13 mouse cellular contexts compared by ENCODE assay signal in the genomic region with DNA sequence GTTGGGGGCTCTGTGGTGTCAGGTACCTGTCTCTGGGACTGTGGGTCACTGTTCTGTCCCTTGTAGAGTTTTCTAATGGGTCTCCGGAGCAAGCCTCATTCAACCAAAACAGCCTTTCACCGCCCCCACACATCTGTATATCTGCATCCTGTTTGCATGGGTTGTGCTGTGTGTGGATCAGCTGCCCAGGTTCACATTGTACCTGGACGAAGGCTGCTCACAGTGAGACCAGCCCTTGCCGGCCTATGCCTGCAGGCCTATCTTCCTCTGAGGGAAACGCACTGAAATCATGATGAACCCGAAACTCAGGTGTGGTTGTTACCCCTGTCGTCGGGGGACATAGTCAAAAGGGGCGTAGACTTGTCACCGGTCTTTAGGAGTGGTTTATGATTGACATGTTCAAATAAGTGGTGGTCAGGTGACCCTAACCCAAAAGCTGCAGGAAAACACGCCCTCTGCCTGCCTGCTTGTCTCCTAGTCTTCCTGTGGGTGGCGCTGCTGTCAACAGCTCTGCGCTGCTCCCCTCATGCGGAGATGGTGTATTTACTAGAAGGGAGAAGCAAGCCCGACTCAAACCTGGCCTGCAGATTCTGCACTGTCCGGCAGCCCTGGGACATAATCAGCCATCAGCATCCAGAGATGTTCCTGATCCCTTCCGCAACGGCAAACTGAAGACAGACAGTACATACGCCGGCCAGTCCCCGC. TPM values are rescaled to one million over a fixed set of nuclear protein-coding genes. Genes with fewer than 3 reads are reported as not detected.
DNase-seq lines count a peak whose midpoint lies in the region; ATAC-seq and TF ChIP-seq lines count a peak whose summit lies in the region.
"Had no signal": no experiment of that assay in that cellular context is flagged by ENCODE, and none has a peak within 500 bp of the region (broad histone marks: within the 10 kb centered on the region; RNA-seq: fewer than 3 reads in every experiment).

No protein-coding gene starts in this region.

- ATAC-seq in hindbrain, embryonic 13.5 days (ENCODE audit: low FRiP score): no peak
- ATAC-seq in midbrain, embryonic 13.5 days: peak; percentile 37; the same call in 1 of the 2 replicates
- no peak for ATAC-seq in erythroblast, adult 5-6 weeks (replicated peaks; ENCODE audit: low FRiP score, poor library complexity, severe bottlenecking)

- in situ Hi-C loops in ES-E14 (cut with MboI; ENCODE audit: low sequenced_read_pairs in 2 of 2, unreplicated experiment in 2 of 2): loop anchor here (5.0 to 10.0 kb wide), 3 partner anchors 80 to 240 kb away; no protein-coding TSS in a partner anchor

- H3K36me3 ChIP-seq in hindbrain, embryonic 10.5 days: no peaks in the 10 kb centered on the region
- no peaks in the 10 kb centered on the region for H3K36me3 ChIP-seq in hindbrain, embryonic 13.5 days
- H3K36me3 ChIP-seq in ES-E14 (ENCODE audit: control insufficient read depth, insufficient read depth, low read length, poor library complexity, severe bottlenecking): no peaks in the 10 kb centered on the region
- no peaks in the 10 kb centered on the region for H3K36me3 ChIP-seq in midbrain, embryonic 13.5 days
- H3K36me3 ChIP-seq: embryonic facial prominence, embryonic 13.5 days; G1E; stomach, embryonic 15.5 days had no signal

- H3K4me3 ChIP-seq in hindbrain, embryonic 10.5 days: no peak overlapping the region
- no peak overlapping the region for H3K4me3 ChIP-seq in hindbrain, embryonic 13.5 days
- H3K4me3 ChIP-seq in ES-E14 (ENCODE audit: insufficient read depth in 1 of 2, low read depth in 1 of 2, low read length in 2 of 2, poor library complexity in 1 of 2, severe bottlenecking in 1 of 2): no peak overlapping the region
- no peak overlapping the region for H3K4me3 ChIP-seq in midbrain, embryonic 13.5 days (replicated peaks)
- H3K4me3 ChIP-seq: embryonic facial prominence, embryonic 13.5 days; stomach, embryonic 15.5 days had no signal

- no peaks in the 10 kb centered on the region for H3K9me3 ChIP-seq in hindbrain, embryonic 10.5 days
- H3K9me3 ChIP-seq in hindbrain, embryonic 13.5 days: no peaks in the 10 kb centered on the region
- no peaks in the 10 kb centered on the region for H3K9me3 ChIP-seq in ES-E14 (ENCODE audit: control insufficient read depth, insufficient read depth, low read depth, low read length)
- H3K9me3 ChIP-seq in midbrain, embryonic 13.5 days: no peaks in the 10 kb centered on the region; the same call in 1 of the 2 replicates
- H3K9me3 ChIP-seq: embryonic facial prominence, embryonic 13.5 days; G1E; stomach, embryonic 15.5 days had no signal

- DNase-seq in hindbrain, embryonic 10.5 days (ENCODE audit: low spot score): peak; percentile 59
- DNase-seq in ES-E14 (ENCODE audit: low read depth, low spot score): no peak
- peak; percentile 73 for DNase-seq in embryo, embryonic 10.5 days (ENCODE audit: low spot score)
- no peak for DNase-seq in MN1 (ENCODE audit: low spot score)
- no peak for DNase-seq in kidney, postnatal 10 days
- DNase-seq: lung, postnatal 36 days had no signal

- 41% methylated on average over 21 of the region's 21 CpGs for WGBS in hindbrain, embryonic 10.5 days
- WGBS in hindbrain, embryonic 13.5 days: 44% methylated on average over 21 of the region's 21 CpGs
- 40% methylated on average over 21 of the region's 21 CpGs for WGBS in midbrain, embryonic 13.5 days

- H3K27ac ChIP-seq in hindbrain, embryonic 10.5 days: no peak overlapping the region
- H3K27ac ChIP-seq in hindbrain, embryonic 13.5 days: no peak overlapping the region
- no peak overlapping the region for H3K27ac ChIP-seq in ES-E14 (ENCODE audit: insufficient read depth, low read depth, low read length, poor library complexity, severe bottlenecking)
- H3K27ac ChIP-seq in midbrain, embryonic 13.5 days: no peak overlapping the region
- H3K27ac ChIP-seq: embryonic facial prominence, embryonic 13.5 days; stomach, embryonic 15.5 days had no signal

- peaks cover 84% of the 10 kb centered on the region for H3K27me3 ChIP-seq in hindbrain, embryonic 10.5 days (ENCODE audit: insufficient read depth, poor library complexity, severe bottlenecking)
- H3K27me3 ChIP-seq in hindbrain, embryonic 13.5 days: peaks cover 24% of the 10 kb centered on the region; the same call in 1 of the 2 replicates
- peaks cover 17% of the 10 kb centered on the region for H3K27me3 ChIP-seq in midbrain, embryonic 13.5 days

- H3K4me2 ChIP-seq in hindbrain, embryonic 13.5 days: no peak overlapping the region
- H3K4me2 ChIP-seq in midbrain, embryonic 13.5 days (replicated peaks): no peak overlapping the region
- H3K4me2 ChIP-seq: embryonic facial prominence, embryonic 13.5 days; stomach, embryonic 15.5 days had no signal

- peaks cover 16% of the 10 kb centered on the region for H3K4me1 ChIP-seq in hindbrain, embryonic 10.5 days (replicated peaks)
- H3K4me1 ChIP-seq in hindbrain, embryonic 13.5 days (replicated peaks): peaks cover 16% of the 10 kb centered on the region
- peaks cover 0 to 3% of the 10 kb centered on the region in 2 experiments; a peak in 1 of 4 replicates for H3K4me1 ChIP-seq in ES-E14 (ENCODE audit: control insufficient read depth in 2 of 2, insufficient read depth in 2 of 2, low read length in 2 of 2, poor library complexity in 1 of 2)
- H3K4me1 ChIP-seq in midbrain, embryonic 13.5 days (replicated peaks): peaks cover 13% of the 10 kb centered on the region
- H3K4me1 ChIP-seq: stomach, embryonic 15.5 days had no signal

- H3K9ac ChIP-seq in hindbrain, embryonic 13.5 days: no peak overlapping the region
- no peak overlapping the region for H3K9ac ChIP-seq in ES-E14 (ENCODE audit: insufficient read depth, low read depth, low read length, poor library complexity, severe bottlenecking)
- H3K9ac ChIP-seq in midbrain, embryonic 13.5 days (replicated peaks): no peak overlapping the region
- H3K9ac ChIP-seq: stomach, embryonic 15.5 days had no signal

TF ChIP-seq in ES-E14, 5 proteins besides CTCF, POLR2A, EP300 and RAD21:
- TF ChIP-seq MAFK (IDR thresholded peaks at IDR 0.05; ENCODE audit: insufficient read depth, low read depth, low read length): no peak
- peak; percentile 81 for TF ChIP-seq ZC3H11A (IDR thresholded peaks at IDR 0.05; ENCODE audit: borderline replicate concordance, low read depth, low read length)
TF ChIP-seq in ES-E14: peak in this region for 1.

RNA-seq across cellular contexts. Expression of gene Tspan17, which starts 16.1 kb away (rescaled TPM):
- 12.3 and 26.5 TPM in 2 replicates for polyA plus RNA-seq in hindbrain, embryonic 10.5 days (2016; fragmentation: Nextera tagmentation; extraction: Ambion mirVana)
- polyA plus RNA-seq in hindbrain, embryonic 13.5 days (2015; fragmentation: Nextera tagmentation; extraction: Ambion mirVana): 50.4 and 54.0 TPM in 2 replicates
- 9.8 and 10.4 TPM in 2 replicates for total RNA-seq in ES-E14 (2012; rRNA removed)
- polyA plus RNA-seq in midbrain, embryonic 13.5 days (2015; fragmentation: Nextera tagmentation; extraction: Ambion mirVana): 28.3 and 30.5 TPM in 2 replicates
- total RNA-seq in erythroblast, adult 5-6 weeks (2015; ENCODE audit: low replicate concordance): 2.5 TPM in 1 of 2 replicates, not detected in the other
- total RNA-seq in erythroblast, adult 5-6 weeks (2017; ENCODE audit: low replicate concordance): 1.0 TPM in 1 of 2 replicates, not detected in the other
- total RNA-seq: hematopoietic stem cell, adult 5-6 weeks had no signal

RNA-seq across cellular contexts. Expression of gene Eif4e1b, which starts 21.5 kb away (rescaled TPM):
- polyA plus RNA-seq in hindbrain, embryonic 10.5 days (2016; fragmentation: Nextera tagmentation; extraction: Ambion mirVana): not detected in 2 replicates
- polyA plus RNA-seq in hindbrain, embryonic 13.5 days (2015; fragmentation: Nextera tagmentation; extraction: Ambion mirVana): not detected in 2 replicates
- 0.37 and 0.54 TPM in 2 replicates for total RNA-seq in ES-E14 (2012; rRNA removed)
- polyA plus RNA-seq in midbrain, embryonic 13.5 days (2015; fragmentation: Nextera tagmentation; extraction: Ambion mirVana): not detected in 2 replicates
- total RNA-seq in erythroblast, adult 5-6 weeks (2015; ENCODE audit: low replicate concordance): not detected in 2 replicates
- total RNA-seq in erythroblast, adult 5-6 weeks (2017; ENCODE audit: low replicate concordance): not detected in 2 replicates
- total RNA-seq: hematopoietic stem cell, adult 5-6 weeks had no signal
- polyA plus RNA-seq: embryonic facial prominence, embryonic 13.5 days; G1E; stomach, embryonic 15.5 days had no signal

RNA-seq across cellular contexts. Expression of gene Sncb, which starts 38.9 kb away (rescaled TPM):
- 2.3 and 2.4 TPM in 2 replicates for polyA plus RNA-seq in hindbrain, embryonic 10.5 days (2016; fragmentation: Nextera tagmentation; extraction: Ambion mirVana)
- polyA plus RNA-seq in hindbrain, embryonic 13.5 days (2015; fragmentation: Nextera tagmentation; extraction: Ambion mirVana): 18.7 and 20.8 TPM in 2 replicates
- total RNA-seq in ES-E14 (2012; rRNA removed): 0.16 TPM in 1 of 2 replicates, not detected in the other
- polyA plus RNA-seq in midbrain, embryonic 13.5 days (2015; fragmentation: Nextera tagmentation; extraction: Ambion mirVana): 8.9 and 10.0 TPM in 2 replicates
- total RNA-seq in erythroblast, adult 5-6 weeks (2015; ENCODE audit: low replicate concordance): not detected in 2 replicates
- not detected in 2 replicates for total RNA-seq in erythroblast, adult 5-6 weeks (2017; ENCODE audit: low replicate concordance)
- total RNA-seq: G1E; hematopoietic stem cell, adult 5-6 weeks had no signal
- polyA plus RNA-seq: G1E had no signal

RNA-seq across cellular contexts. Expression of gene Gprin1, which starts 55.6 kb away (rescaled TPM):
- polyA plus RNA-seq in hindbrain, embryonic 10.5 days (2016; fragmentation: Nextera tagmentation; extraction: Ambion mirVana): 1.2 and 2.5 TPM in 2 replicates
- polyA plus RNA-seq in hindbrain, embryonic 13.5 days (2015; fragmentation: Nextera tagmentation; extraction: Ambion mirVana): 6.5 and 6.9 TPM in 2 replicates
- total RNA-seq in ES-E14 (2012; rRNA removed): 0.37 and 0.58 TPM in 2 replicates
- polyA plus RNA-seq in midbrain, embryonic 13.5 days (2015; fragmentation: Nextera tagmentation; extraction: Ambion mirVana): 5.1 and 5.8 TPM in 2 replicates
- total RNA-seq in erythroblast, adult 5-6 weeks (2015; ENCODE audit: low replicate concordance): not detected in 2 replicates
- total RNA-seq in erythroblast, adult 5-6 weeks (2017; ENCODE audit: low replicate concordance): not detected in 2 replicates
- total RNA-seq: hematopoietic stem cell, adult 5-6 weeks had no signal
- polyA plus RNA-seq: G1E had no signal

Comparison
In these comparisons a context has a peak if more than half of its experiments do, and no peak if none do; other contexts are left out.
1. DNase-seq: peak in hindbrain, embryonic 10.5 days (single experiment) and embryo, embryonic 10.5 days (single experiment); none in ES-E14 (single experiment), MN1 (single experiment) and kidney, postnatal 10 days (single experiment).